Mouse (Mus musculus): ENCODE measurements around the gene Iqgap2. TPM values are rescaled to one million over a fixed set of nuclear protein-coding genes. Genes with fewer than 3 reads are reported as not detected.

Iqgap2 gene
- polyA plus RNA-seq, 1 experiment from 2014 or later: 4.0 TPM

- H3K4me2 ChIP-seq (ENCODE audit: low read length): no peak overlapping the region
- no peaks in the 10 kb centered on the region for H3K36me3 ChIP-seq (ENCODE audit: control insufficient read depth, insufficient read depth)
- H3K9me3 ChIP-seq (ENCODE audit: control insufficient read depth, low read length): no peaks in the 10 kb centered on the region
- H3K4me3 ChIP-seq (replicated peaks; ENCODE audit: low read length): no peak overlapping the region
- no peaks in the 10 kb centered on the region for H3K27me3 ChIP-seq (replicated peaks; ENCODE audit: control insufficient read depth, insufficient read depth, low read length)
- WGBS: 92% methylated on average over 8 of the region's 8 CpGs
- no peak overlapping the region for H3K9ac ChIP-seq (replicated peaks; ENCODE audit: low read depth, low read length)
- no peak for ATAC-seq
- no peak overlapping the region for H3K27ac ChIP-seq (ENCODE audit: low read length)
- 0 out of 2 replicates have a peak, but pooled peaks cover 3% of the 10 kb centered on the region for H3K4me1 ChIP-seq (replicated peaks; ENCODE audit: control insufficient read depth, insufficient read depth, low read length)
These were observed 199.5 kb downstream of the Iqgap2 start for GRCm38 (mm10) chr13:95692201-95692600.

- Histone ChIP-seq H3K4me1 (replicated peaks; ENCODE audit: control insufficient read depth, insufficient read depth, low read length) (no peaks in the 10 kb centered on the region), H3K27ac (ENCODE audit: low read length) (no peak overlapping the region), H3K9ac (replicated peaks; ENCODE audit: low read depth, low read length) (no peak overlapping the region), H3K36me3 (ENCODE audit: control insufficient read depth, insufficient read depth) (no peaks in the 10 kb centered on the region), H3K27me3 (replicated peaks; ENCODE audit: control insufficient read depth, insufficient read depth, low read length) (no peaks in the 10 kb centered on the region), H3K9me3 (ENCODE audit: control insufficient read depth, low read length) (no peaks in the 10 kb centered on the region), H3K4me2 (ENCODE audit: low read length) (no peak overlapping the region), H3K4me3 (replicated peaks; ENCODE audit: low read length) (no peak overlapping the region)
- no peak for ATAC-seq
- WGBS: 82% methylated on average over 1 of the region's 1 CpGs
These were observed 203.1 kb downstream of the Iqgap2 start for GRCm38 (mm10) chr13:95688576-95688975.

GRCm38 (mm10) chr13:95685736-95686135 lies 206.0 kb downstream of the Iqgap2 start:
- WGBS: 83% methylated on average over 5 of the region's 5 CpGs
- ATAC-seq: no peak
- Histone ChIP-seq H3K4me1 (replicated peaks; ENCODE audit: control insufficient read depth, insufficient read depth, low read length) (no peaks in the 10 kb centered on the region), H3K9me3 (ENCODE audit: control insufficient read depth, low read length) (no peaks in the 10 kb centered on the region), H3K27me3 (replicated peaks; ENCODE audit: control insufficient read depth, insufficient read depth, low read length) (no peaks in the 10 kb centered on the region), H3K9ac (replicated peaks; ENCODE audit: low read depth, low read length) (no peak overlapping the region), H3K4me2 (ENCODE audit: low read length) (no peak overlapping the region), H3K4me3 (replicated peaks; ENCODE audit: low read length) (no peak overlapping the region), H3K36me3 (ENCODE audit: control insufficient read depth, insufficient read depth) (no peaks in the 10 kb centered on the region), H3K27ac (ENCODE audit: low read length) (no peak overlapping the region)

- Histone ChIP-seq H3K27ac (ENCODE audit: low read length) (no peak overlapping the region), H3K27me3 (replicated peaks; ENCODE audit: control insufficient read depth, insufficient read depth, low read length) (no peaks in the 10 kb centered on the region), H3K4me1 (replicated peaks; ENCODE audit: control insufficient read depth, insufficient read depth, low read length) (no peaks in the 10 kb centered on the region), H3K4me2 (ENCODE audit: low read length) (no peak overlapping the region), H3K9me3 (ENCODE audit: control insufficient read depth, low read length) (no peaks in the 10 kb centered on the region), H3K4me3 (replicated peaks; ENCODE audit: low read length) (no peak overlapping the region), H3K36me3 (ENCODE audit: control insufficient read depth, insufficient read depth) (no peaks in the 10 kb centered on the region), H3K9ac (replicated peaks; ENCODE audit: low read depth, low read length) (no peak overlapping the region)
- ATAC-seq: no peak
- 94% methylated on average over 9 of the region's 9 CpGs for WGBS
These were observed 207.0 kb downstream of the Iqgap2 start for GRCm38 (mm10) chr13:95684656-95685244.

- H3K27ac ChIP-seq (ENCODE audit: low read length): no peak overlapping the region
- H3K9ac ChIP-seq (replicated peaks; ENCODE audit: low read depth, low read length): no peak overlapping the region
- no peaks in the 10 kb centered on the region for H3K27me3 ChIP-seq (replicated peaks; ENCODE audit: control insufficient read depth, insufficient read depth, low read length)
- no peak overlapping the region for H3K4me2 ChIP-seq (ENCODE audit: low read length)
- H3K4me1 ChIP-seq (replicated peaks; ENCODE audit: control insufficient read depth, insufficient read depth, low read length): no peaks in the 10 kb centered on the region
- 93% methylated on average over 4 of the region's 4 CpGs for WGBS
- no peaks in the 10 kb centered on the region for H3K36me3 ChIP-seq (ENCODE audit: control insufficient read depth, insufficient read depth)
- ATAC-seq: no peak
- H3K4me3 ChIP-seq (replicated peaks; ENCODE audit: low read length): no peak overlapping the region
- H3K9me3 ChIP-seq (ENCODE audit: control insufficient read depth, low read length): no peaks in the 10 kb centered on the region
These were observed 212.2 kb downstream of the Iqgap2 start for GRCm38 (mm10) chr13:95679491-95679941.

DNA sequence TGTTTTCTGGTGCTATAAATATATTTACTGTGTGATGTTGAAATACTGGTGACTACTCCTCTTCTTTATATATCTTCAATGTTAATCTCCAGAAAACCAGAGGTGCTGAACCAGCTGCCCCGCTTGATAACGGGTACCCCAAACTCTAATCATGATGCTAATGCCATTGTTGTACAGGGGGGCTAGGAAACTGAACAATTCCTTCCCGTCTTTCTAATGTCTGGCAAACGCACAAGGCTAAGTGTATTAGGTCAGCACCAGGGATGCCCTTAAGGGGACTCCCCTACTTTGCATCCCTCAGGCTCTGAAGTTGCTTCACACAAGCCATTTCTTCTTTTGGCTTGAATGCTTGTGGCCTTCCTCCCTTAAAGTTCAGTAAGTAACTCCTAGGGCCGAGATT lies 212.6 kb downstream of the Iqgap2 start:
- H3K27ac ChIP-seq (ENCODE audit: low read length): no peak overlapping the region
- H3K4me2 ChIP-seq (ENCODE audit: low read length): no peak overlapping the region
- H3K36me3 ChIP-seq (ENCODE audit: control insufficient read depth, insufficient read depth): no peaks in the 10 kb centered on the region
- WGBS: 80% methylated on average over 5 of the region's 5 CpGs
- H3K4me1 ChIP-seq (replicated peaks; ENCODE audit: control insufficient read depth, insufficient read depth, low read length): no peaks in the 10 kb centered on the region
- H3K9ac ChIP-seq (replicated peaks; ENCODE audit: low read depth, low read length): no peak overlapping the region
- H3K27me3 ChIP-seq (replicated peaks; ENCODE audit: control insufficient read depth, insufficient read depth, low read length): no peaks in the 10 kb centered on the region
- H3K9me3 ChIP-seq (ENCODE audit: control insufficient read depth, low read length): no peaks in the 10 kb centered on the region
- H3K4me3 ChIP-seq (replicated peaks; ENCODE audit: low read length): no peak overlapping the region
- ATAC-seq: no peak

- H3K4me3 ChIP-seq (replicated peaks; ENCODE audit: low read length): no peak overlapping the region
- H3K36me3 ChIP-seq (ENCODE audit: control insufficient read depth, insufficient read depth): no peaks in the 10 kb centered on the region
- no peak overlapping the region for H3K27ac ChIP-seq (ENCODE audit: low read length)
- H3K27me3 ChIP-seq (replicated peaks; ENCODE audit: control insufficient read depth, insufficient read depth, low read length): no peaks in the 10 kb centered on the region
- no peak overlapping the region for H3K4me2 ChIP-seq (ENCODE audit: low read length)
- H3K4me1 ChIP-seq (replicated peaks; ENCODE audit: control insufficient read depth, insufficient read depth, low read length): no peaks in the 10 kb centered on the region
- H3K9ac ChIP-seq (replicated peaks; ENCODE audit: low read depth, low read length): no peak overlapping the region
- H3K9me3 ChIP-seq (ENCODE audit: control insufficient read depth, low read length): no peaks in the 10 kb centered on the region
- WGBS: 93% methylated on average over 7 of the region's 7 CpGs
- no peak for ATAC-seq
These were observed 219.3 kb downstream of the Iqgap2 start for GRCm38 (mm10) chr13:95672372-95672771.

DNA sequence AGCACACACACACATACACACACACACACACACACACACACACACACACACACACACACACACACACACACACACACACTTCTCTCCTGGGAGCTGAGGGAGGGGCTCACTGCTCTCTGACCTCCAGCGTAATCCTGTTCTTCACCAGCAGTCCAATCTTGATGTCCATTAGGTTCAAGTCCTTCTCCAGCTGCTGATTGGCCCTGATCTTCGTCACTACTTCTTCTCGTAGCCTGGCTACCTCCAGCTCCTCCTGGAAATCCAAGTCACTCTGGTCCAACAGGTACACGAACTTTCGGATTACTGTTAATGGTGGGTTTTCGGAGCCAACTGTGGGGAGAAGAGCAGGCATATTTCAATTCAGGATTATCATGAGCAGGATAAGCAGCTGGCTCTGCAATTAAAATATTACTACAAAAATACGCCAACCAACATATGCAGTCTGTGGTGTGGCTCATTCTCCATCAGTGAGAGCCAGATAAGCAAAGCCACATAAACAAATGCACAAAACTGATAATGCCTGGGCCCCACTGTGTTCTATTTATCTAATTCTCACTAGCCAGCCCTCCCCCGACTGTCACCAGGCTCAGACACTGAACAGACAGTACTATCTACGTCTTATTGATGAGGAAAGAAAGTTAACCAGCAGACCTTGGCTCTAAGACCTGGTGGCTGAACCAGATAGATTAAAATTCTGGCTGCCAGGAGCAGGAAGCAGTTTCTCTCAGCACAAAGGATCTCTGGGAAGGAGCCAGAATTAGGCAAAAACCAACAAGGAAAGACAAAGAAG lies 220.4 kb downstream of the Iqgap2 start:
- 79% methylated on average over 9 of the region's 9 CpGs for WGBS
- no peak overlapping the region for H3K27ac ChIP-seq (ENCODE audit: low read length)
- H3K4me1 ChIP-seq (replicated peaks; ENCODE audit: control insufficient read depth, insufficient read depth, low read length): peaks cover 8% of the 10 kb centered on the region
- no peak overlapping the region for H3K9ac ChIP-seq (replicated peaks; ENCODE audit: low read depth, low read length)
- H3K4me2 ChIP-seq (ENCODE audit: low read length): no peak overlapping the region
- no peak for ATAC-seq
- H3K27me3 ChIP-seq (replicated peaks; ENCODE audit: control insufficient read depth, insufficient read depth, low read length): no peaks in the 10 kb centered on the region
- H3K9me3 ChIP-seq (ENCODE audit: control insufficient read depth, low read length): no peaks in the 10 kb centered on the region
- no peak overlapping the region for H3K4me3 ChIP-seq (replicated peaks; ENCODE audit: low read length)
- no peaks in the 10 kb centered on the region for H3K36me3 ChIP-seq (ENCODE audit: control insufficient read depth, insufficient read depth)

DNA sequence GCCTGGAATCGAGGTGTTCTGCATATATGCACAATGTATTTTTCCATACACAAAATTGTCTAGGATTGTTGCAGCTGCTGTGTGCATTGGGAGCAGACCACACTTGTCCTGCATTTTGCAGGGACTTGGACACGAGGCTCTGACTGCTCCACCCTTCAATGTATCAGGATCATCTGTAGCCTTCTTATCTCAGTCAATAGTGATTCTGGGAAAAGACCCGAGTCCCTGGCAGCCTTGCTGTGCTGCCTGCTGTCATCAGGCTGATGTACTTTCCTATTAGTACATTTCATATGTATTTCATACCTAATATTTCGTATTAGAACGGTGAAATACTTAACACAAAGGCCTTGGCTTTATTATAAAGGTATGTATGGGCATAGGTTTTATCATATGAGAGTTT lies 221.2 kb downstream of the Iqgap2 start:
- Histone ChIP-seq H3K4me1 (replicated peaks; ENCODE audit: control insufficient read depth, insufficient read depth, low read length) (peaks cover 16% of the 10 kb centered on the region), H3K4me2 (ENCODE audit: low read length) (no peak overlapping the region), H3K4me3 (replicated peaks; ENCODE audit: low read length) (no peak overlapping the region), H3K9ac (replicated peaks; ENCODE audit: low read depth, low read length) (no peak overlapping the region), H3K36me3 (ENCODE audit: control insufficient read depth, insufficient read depth) (no peaks in the 10 kb centered on the region), H3K27ac (ENCODE audit: low read length) (no peak overlapping the region), H3K9me3 (ENCODE audit: control insufficient read depth, low read length) (no peaks in the 10 kb centered on the region), H3K27me3 (replicated peaks; ENCODE audit: control insufficient read depth, insufficient read depth, low read length) (no peaks in the 10 kb centered on the region)
- no peak for ATAC-seq
- 84% methylated on average over 5 of the region's 5 CpGs for WGBS
